Mouse (Mus musculus) CH12.LX (cell line): ENCODE measurements around the gene Plod3. TPM values are rescaled to one million over a fixed set of nuclear protein-coding genes. Genes with fewer than 3 reads are reported as not detected.

Experiments
- DNase-seq: peaks from one replicate; pipeline ENCODE4 v3.0.0-alpha.2; 2013; ENCODE audit errors: extremely low read depth
- H3K27ac ChIP-seq: 2 replicates; pipeline ENCODE4 v1.5.1; 2012; ENCODE audit warnings: low read depth, mild to moderate bottlenecking, control low read depth, moderate library complexity; ENCODE audit not compliant: insufficient read depth
- H3K27me3 ChIP-seq: replicated peaks from 2 replicates; pipeline ENCODE3; 2012; ENCODE audit warnings: inconsistent platforms
- H3K36me3 ChIP-seq, 2 experiments: replicated peaks in 1 of 2; 2 replicates each; pipeline versions ENCODE3 to v1.6.1; 2012; ENCODE audit warnings: inconsistent platforms in 1 of 2, low read length in 1 of 2, mild to moderate bottlenecking in 1 of 2, mixed read lengths in 1 of 2, moderate library complexity in 1 of 2; ENCODE audit not compliant: control insufficient read depth in 1 of 2, insufficient read depth in 1 of 2
- H3K4me1 ChIP-seq, 2 experiments: 2 replicates each; pipeline ENCODE4 v1.6.1; 2012; ENCODE audit warnings: inconsistent platforms in 1 of 2, moderate library complexity in 1 of 2; ENCODE audit not compliant: insufficient read depth in 2 of 2, control insufficient read depth in 1 of 2
- H3K4me2 ChIP-seq: 2 replicates; pipeline ENCODE4 v1.6.1; 2012; ENCODE audit warnings: low read depth, mild to moderate bottlenecking, control low read depth; ENCODE audit not compliant: poor library complexity, insufficient read depth, severe bottlenecking
- H3K4me3 ChIP-seq, 3 experiments: fragments of 150-350 bp in 1 of 3; sonication (generic) in 1 of 3; replicated peaks in 1 of 3; 2 replicates each; pipeline versions ENCODE3 to v1.5.1; 2011 to 2012; ENCODE audit warnings: low read depth in 2 of 3, low read length in 2 of 3, mild to moderate bottlenecking in 2 of 3, moderate library complexity in 2 of 3, control low read depth in 1 of 3, improper control_type of control experiment in 1 of 3, inconsistent platforms in 1 of 3, mixed read lengths in 1 of 3; ENCODE audit not compliant: poor library complexity in 1 of 3
- H3K79me2 ChIP-seq: replicated peaks from 2 replicates; pipeline ENCODE4 v1.6.1; 2012; ENCODE audit warnings: mild to moderate bottlenecking, moderate library complexity; ENCODE audit not compliant: control insufficient read depth, poor library complexity, insufficient read depth, severe bottlenecking; ENCODE audit errors: extremely low read depth
- H3K9ac ChIP-seq: 2 replicates; pipeline ENCODE4 v1.6.1; 2012; ENCODE audit warnings: low read depth, mild to moderate bottlenecking, control low read depth, moderate library complexity; ENCODE audit not compliant: insufficient read depth
- H3K9me3 ChIP-seq: replicated peaks from 2 replicates; pipeline ENCODE3; 2012; ENCODE audit warnings: low read length, inconsistent platforms, mixed read lengths
- CHD2 ChIP-seq: IDR thresholded peaks from 2 replicates; pipeline ENCODE4 v1.6.1; 2011; ENCODE audit warnings: low read length, improper control_type of control experiment
- E2F4 ChIP-seq: IDR thresholded peaks from 2 replicates; pipeline ENCODE4 v1.6.1; 2011; ENCODE audit warnings: low read depth, low read length, improper control_type of control experiment; ENCODE audit not compliant: insufficient replicate concordance
- ETS1 ChIP-seq: conservative IDR thresholded peaks from 2 replicates; pipeline ENCODE4 v1.6.1; 2012; ENCODE audit warnings: low read depth, mild to moderate bottlenecking, inconsistent platforms, low read length, improper control_type of control experiment, moderate library complexity
- HCFC1 ChIP-seq: IDR thresholded peaks from 2 replicates; pipeline ENCODE4 v1.6.1; 2012; ENCODE audit warnings: low read depth, mild to moderate bottlenecking, inconsistent platforms, low read length, improper control_type of control experiment
- IRF4 ChIP-seq: IDR thresholded peaks from 2 replicates; pipeline ENCODE4 v1.6.1; 2014; ENCODE audit warnings: low read depth, mild to moderate bottlenecking, inconsistent platforms, low read length, improper control_type of control experiment
- KAT2A ChIP-seq: IDR thresholded peaks from 2 replicates; pipeline ENCODE4 v1.6.1; 2012; ENCODE audit warnings: low read length, improper control_type of control experiment, inconsistent platforms; ENCODE audit not compliant: insufficient replicate concordance
- MAX ChIP-seq: IDR thresholded peaks from 2 replicates; pipeline ENCODE4 v1.6.1; 2011; ENCODE audit warnings: low read length, improper control_type of control experiment
- MAZ ChIP-seq: IDR thresholded peaks from 2 replicates; pipeline ENCODE4 v1.6.1; 2012; ENCODE audit warnings: low read depth, mild to moderate bottlenecking, inconsistent platforms, low read length, improper control_type of control experiment, moderate library complexity
- MEF2A ChIP-seq: IDR thresholded peaks from 2 replicates; pipeline ENCODE4 v1.6.1; 2014; ENCODE audit warnings: low read depth, mild to moderate bottlenecking, inconsistent platforms, low read length, improper control_type of control experiment, borderline replicate concordance
- MXI1 ChIP-seq: IDR thresholded peaks from 2 replicates; pipeline ENCODE4 v1.6.1; 2011; ENCODE audit warnings: mild to moderate bottlenecking, low read depth, low read length, improper control_type of control experiment
- RAD21 ChIP-seq: IDR thresholded peaks from 2 replicates; pipeline ENCODE4 v1.6.1; 2011; ENCODE audit warnings: low read depth, mild to moderate bottlenecking, low read length, improper control_type of control experiment, moderate library complexity
- SIN3A ChIP-seq: IDR thresholded peaks from 2 replicates; pipeline ENCODE4 v1.6.1; 2012; ENCODE audit warnings: low read length, improper control_type of control experiment, inconsistent platforms
- SMC3 ChIP-seq: IDR thresholded peaks from 2 replicates; pipeline ENCODE4 v1.6.1; 2011; ENCODE audit warnings: low read depth, low read length, improper control_type of control experiment
- TCF12 ChIP-seq: IDR thresholded peaks from 2 replicates; pipeline ENCODE4 v1.6.1; 2014; ENCODE audit warnings: low read depth, mild to moderate bottlenecking, inconsistent platforms, low read length, improper control_type of control experiment
- UBTF ChIP-seq: IDR thresholded peaks from 2 replicates; pipeline ENCODE4 v1.6.1; 2012; ENCODE audit warnings: low read depth, mild to moderate bottlenecking, inconsistent platforms, low read length, improper control_type of control experiment, moderate library complexity
- USF2 ChIP-seq: conservative IDR thresholded peaks from 2 replicates; pipeline ENCODE4 v1.6.1; 2011; ENCODE audit warnings: low read depth, low read length, improper control_type of control experiment
- ZKSCAN1 ChIP-seq: IDR thresholded peaks from 2 replicates; pipeline ENCODE4 v1.6.1; 2012; ENCODE audit warnings: low read depth, inconsistent platforms, low read length, improper control_type of control experiment, borderline replicate concordance
- ZNF384 ChIP-seq: IDR thresholded peaks from 2 replicates; pipeline ENCODE4 v1.6.1; 2012; ENCODE audit warnings: low read depth, low read length, improper control_type of control experiment, inconsistent platforms
- dilution Hi-C: fragments of 300-500 bp; cut with MboI; formaldehyde crosslinking; loops from 2 replicates; pipeline ENCODE4 v1.14.3; 2020; ENCODE audit warnings: low sequenced_read_pairs; ENCODE audit not compliant: extremely low pct_unique_long_range_greater_than_20kb, extremely low pct_ligation_motif_present
- in situ Hi-C: fragments of 300-500 bp; cut with MboI; formaldehyde crosslinking; loops from 3 replicates; pipeline ENCODE4 v1.14.3; 2019; ENCODE audit warnings: low sequenced_read_pairs, low pct_ligation_motif_present, low pct_unique_long_range_greater_than_20kb, mixed read lengths
- polyA plus RNA-seq: library from polyadenylated mRNA; unstranded; fragments of >175 nt; gene quantifications from 2 replicates; pipeline ENCODE4 v1.2.1, GENCODE M21; 2012; ENCODE audit warnings: low read depth; ENCODE audit not compliant: insufficient read length
- total RNA-seq, 2 experiments: library from RNA; depleted of rRNA; stranded (reverse); fragments of 300-350 nt in 1 of 2; fragments of >200 nt in 1 of 2; gene quantifications; 2 replicates each; pipeline ENCODE4 v1.2.3; 2012 to 2014

Gene Plod3
- total and polyA plus RNA-seq, 3 experiments = 8.8 to 45.2 (median 23.6) TPM

DNA sequence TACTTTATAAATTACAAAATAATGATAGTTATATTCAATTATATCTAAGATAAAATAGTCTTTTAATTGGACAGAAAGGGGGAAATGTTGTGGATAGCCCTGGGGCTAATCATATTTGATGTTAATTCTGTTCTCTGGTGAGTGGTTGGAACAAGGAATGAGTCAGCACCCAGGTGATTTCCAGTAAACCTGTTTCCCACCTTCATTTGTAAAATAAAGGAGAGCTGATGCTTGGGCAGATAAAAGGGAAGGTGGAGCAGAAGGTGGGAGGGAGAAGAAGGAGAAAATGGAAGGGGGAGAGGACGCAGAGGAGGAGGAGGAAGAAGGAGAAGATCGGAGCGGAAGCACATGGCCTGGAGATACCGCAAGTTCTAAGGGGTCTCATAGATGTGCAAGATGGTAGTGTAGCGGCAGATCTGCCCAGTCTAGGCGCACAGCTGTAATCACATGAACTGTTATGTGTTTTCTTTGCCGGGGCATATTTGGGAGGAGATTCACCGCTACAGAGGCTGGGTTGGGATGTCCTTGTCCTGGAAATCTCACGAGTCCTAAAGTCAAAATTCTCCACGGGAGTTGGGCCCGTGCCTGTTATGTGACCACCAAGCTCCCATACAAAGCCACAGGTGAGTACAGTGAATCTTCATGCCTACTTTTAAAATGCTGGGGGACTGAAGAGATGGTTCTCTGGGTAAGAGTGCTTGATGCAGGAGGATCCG is 45.8 kb upstream of the Plod3 start:
- dilution Hi-C loops (no loop called here), in situ Hi-C loops (no loop called here)
- Histone ChIP-seq H3K36me3 (no peaks in the 10 kb centered on the region), H3K27ac (no peak overlapping the region), H3K9ac (no peak overlapping the region), H3K4me3 (no peak overlapping the region), H3K4me1 (peaks cover 2 to 16% of the 10 kb centered on the region in 2 experiments; a peak in 2 of 4 replicates), H3K27me3 (no peaks in the 10 kb centered on the region), H3K79me2 (no peaks in the 10 kb centered on the region), H3K4me2 (no peak overlapping the region), H3K9me3 (peaks cover 4% of the 10 kb centered on the region)
- TF ChIP-seq RAD21 (no peak), HCFC1 (no peak), IRF4 (no peak), E2F4 (no peak), ZKSCAN1 (no peak)
- DNase-seq = no peak

DNA sequence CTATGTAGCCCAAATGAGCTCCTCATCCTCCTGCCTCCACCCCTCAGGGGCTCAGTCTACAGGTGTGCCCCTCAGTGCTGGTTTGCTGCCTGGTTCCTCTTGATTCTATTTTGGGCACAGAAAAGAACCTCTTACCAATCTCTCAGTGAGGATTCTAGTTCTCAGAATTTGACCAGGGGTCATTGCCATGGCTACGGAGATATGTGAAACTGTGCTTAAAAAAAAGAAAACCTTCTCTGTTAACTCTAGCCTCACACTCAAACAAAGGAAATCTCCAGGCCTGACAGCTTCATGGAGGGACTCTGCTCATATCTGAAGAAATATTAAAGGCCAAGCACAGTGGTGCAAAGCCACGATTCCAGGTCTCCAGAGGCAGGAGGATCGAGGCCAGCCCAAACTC is 44.0 kb upstream of the Plod3 start:
- Histone ChIP-seq H3K9ac (no peak overlapping the region), H3K9me3 (peaks cover 4% of the 10 kb centered on the region), H3K4me2 (no peak overlapping the region), H3K4me1 (peaks cover 2 to 14% of the 10 kb centered on the region in 2 experiments; a peak in 2 of 4 replicates), H3K27me3 (no peaks in the 10 kb centered on the region), H3K27ac (no peak overlapping the region), H3K36me3 (no peaks in the 10 kb centered on the region), H3K4me3 (no peak overlapping the region), H3K79me2 (no peaks in the 10 kb centered on the region)
- DNase-seq = no peak
- TF ChIP-seq MEF2A (peak; percentile 25; the same call in 1 of the 2 replicates), USF2 (no peak)
- in situ Hi-C loops = no loop called here
- dilution Hi-C loops = no loop called here

DNA sequence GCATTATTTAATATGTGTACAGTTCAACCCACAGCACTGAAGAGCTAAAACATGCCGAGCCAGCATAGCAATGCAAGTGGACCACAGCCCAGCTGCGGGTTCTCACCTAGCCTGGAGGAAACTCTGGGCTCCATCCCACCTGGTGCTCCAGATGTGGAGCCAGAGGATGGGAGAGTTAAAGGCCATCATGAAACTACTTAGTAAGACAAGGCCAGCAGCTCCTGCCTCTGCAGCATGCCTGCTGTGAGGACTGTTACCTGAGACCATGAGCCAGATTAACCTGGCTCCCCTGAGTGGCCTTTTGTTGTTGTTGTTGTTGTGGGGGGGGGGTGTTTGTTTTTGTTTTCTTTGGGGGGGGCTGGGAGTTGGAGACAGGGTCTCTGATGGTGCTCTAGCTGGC is 43.4 kb upstream of the Plod3 start:
- no peak overlapping the region for H3K4me2 ChIP-seq
- no peak for DNase-seq
- TF ChIP-seq UBTF = no peak
- TF ChIP-seq TCF12 = no peak
- TF ChIP-seq KAT2A = no peak
- no peak for TF ChIP-seq ZNF384
- no peak for TF ChIP-seq HCFC1
- no peak for TF ChIP-seq ZKSCAN1
- no peak for TF ChIP-seq RAD21
- no peak for TF ChIP-seq CHD2
- TF ChIP-seq MAX = no peak
- no peak for TF ChIP-seq MAZ
- no peak for TF ChIP-seq SIN3A
- no peak for TF ChIP-seq SMC3
- no peak for TF ChIP-seq ETS1
- no peak for TF ChIP-seq MXI1
- no peaks in the 10 kb centered on the region for H3K27me3 ChIP-seq
- H3K4me3 ChIP-seq = no peak overlapping the region
- H3K9me3 ChIP-seq = peaks cover 4% of the 10 kb centered on the region
- dilution Hi-C loops (no loop called here), in situ Hi-C loops (no loop called here)
- no peaks in the 10 kb centered on the region for H3K79me2 ChIP-seq
- H3K9ac ChIP-seq = no peak overlapping the region
- peaks cover 2 to 14% of the 10 kb centered on the region in 2 experiments; a peak in 2 of 4 replicates for H3K4me1 ChIP-seq
- H3K36me3 ChIP-seq = no peaks in the 10 kb centered on the region
- no peak overlapping the region for H3K27ac ChIP-seq
